Mouse (Mus musculus) midbrain, embryonic 15.5 days (tissue): ENCODE measurements around the gene Celsr1. TPM values are rescaled to one million over a fixed set of nuclear protein-coding genes. Genes with fewer than 3 reads are reported as not detected.
A peak's percentile ranks its signal among the peaks of the same experiment; 100 is the strongest.

ENCODE experiments used
- ATAC-seq: fragments of 200-750 bp; cut with Nextera tagmentation; replicated peaks from 2 replicates; pipeline ENCODE4 v1.8.0; 2017; ENCODE audit warnings: moderate TSS enrichment
- H3K27ac ChIP-seq: fragments of 300-500 bp; sonication (generic); 2 replicates; pipeline ENCODE4 v1.5.1; 2015; ENCODE audit warnings: mild to moderate bottlenecking, inconsistent platforms
- H3K27me3 ChIP-seq: fragments of 300-500 bp; sonication (generic); replicated peaks from 2 replicates; pipeline ENCODE4 v1.6.1; 2015; ENCODE audit warnings: inconsistent platforms
- H3K36me3 ChIP-seq: fragments of 300-500 bp; sonication (generic); replicated peaks from 2 replicates; pipeline ENCODE4 v1.6.1; 2015; ENCODE audit warnings: inconsistent platforms
- H3K4me1 ChIP-seq: fragments of 300-500 bp; sonication (generic); 2 replicates; pipeline ENCODE4 v1.6.1; 2015; ENCODE audit warnings: inconsistent platforms
- H3K4me2 ChIP-seq: fragments of 300-500 bp; sonication (generic); 2 replicates; pipeline ENCODE4 v1.6.1; 2015; ENCODE audit warnings: inconsistent platforms, mild to moderate bottlenecking, moderate library complexity
- H3K4me3 ChIP-seq: fragments of 300-500 bp; sonication (generic); 2 replicates; pipeline ENCODE4 v1.5.1; 2015; ENCODE audit warnings: mild to moderate bottlenecking, inconsistent platforms
- H3K9ac ChIP-seq: fragments of 300-500 bp; sonication (generic); 2 replicates; pipeline ENCODE4 v1.6.1; 2015; ENCODE audit warnings: mild to moderate bottlenecking, inconsistent platforms
- H3K9me3 ChIP-seq: fragments of 300-500 bp; sonication (generic); 2 replicates; pipeline ENCODE4 v1.6.1; 2016; ENCODE audit warnings: inconsistent platforms
- whole genome bisulfite sequencing: fragments of 180-500 bp; shearing (Covaris S2); methylation state at CpG from one replicate; pipeline ENCODE4 v1.1.7; 2015; ENCODE audit warnings: mixed read lengths; 5-methylcytosine and 5-hydroxymethylcytosine counted together
- polyA plus RNA-seq: library from polyadenylated mRNA; unstranded; fragments of >200 nt; fragmentation: Nextera tagmentation; extraction: Ambion mirVana; gene quantifications from 2 replicates; pipeline ENCODE4 v1.2.1, GENCODE M21; 2015

The Celsr1 gene
- polyA plus RNA-seq, 1 experiment from 2014 or later = 1.6 TPM

GRCm38 (mm10) chr15:85913605-85914004 lies 120.0 kb downstream of the Celsr1 start:
- Histone ChIP-seq H3K36me3 (no peaks in the 10 kb centered on the region), H3K4me3 (no peak overlapping the region), H3K9ac (no peak overlapping the region), H3K4me2 (no peak overlapping the region), H3K9me3 (no peaks in the 10 kb centered on the region), H3K27me3 (no peaks in the 10 kb centered on the region), H3K4me1 (0 out of 2 replicates have a peak, but pooled peaks cover 3% of the 10 kb centered on the region), H3K27ac (no peak overlapping the region)
- WGBS = 39% methylated on average over 2 of the region's 2 CpGs
- ATAC-seq = no peak

GRCm38 (mm10) chr15:85909931-85910330 lies 123.6 kb downstream of the Celsr1 start:
- no peak for ATAC-seq

GRCm38 (mm10) chr15:85909492-85909829 lies 124.1 kb downstream of the Celsr1 start:
- Histone ChIP-seq H3K4me3 (no peak overlapping the region), H3K27me3 (no peaks in the 10 kb centered on the region), H3K9ac (no peak overlapping the region), H3K4me1 (0 out of 2 replicates have a peak, but pooled peaks cover 3% of the 10 kb centered on the region), H3K27ac (no peak overlapping the region), H3K9me3 (no peaks in the 10 kb centered on the region), H3K36me3 (no peaks in the 10 kb centered on the region), H3K4me2 (no peak overlapping the region)
- no peak for ATAC-seq
- WGBS = 94% methylated on average over 3 of the region's 3 CpGs

More at GRCm38 (mm10) chr15:85909931-85910330, 123.6 kb downstream of the Celsr1 start:
- Histone ChIP-seq H3K4me1 (0 out of 2 replicates have a peak, but pooled peaks cover 3% of the 10 kb centered on the region), H3K9ac (no peak overlapping the region), H3K4me2 (no peak overlapping the region), H3K27me3 (no peaks in the 10 kb centered on the region), H3K27ac (no peak overlapping the region), H3K36me3 (no peaks in the 10 kb centered on the region), H3K9me3 (no peaks in the 10 kb centered on the region), H3K4me3 (no peak overlapping the region)
- 65% methylated on average over 10 of the region's 10 CpGs for WGBS

- Histone ChIP-seq H3K9ac (no peak overlapping the region), H3K4me3 (no peak overlapping the region), H3K27ac (no peak overlapping the region), H3K4me2 (no peak overlapping the region), H3K4me1 (0 out of 2 replicates have a peak, but pooled peaks cover 3% of the 10 kb centered on the region), H3K27me3 (no peaks in the 10 kb centered on the region), H3K9me3 (no peaks in the 10 kb centered on the region), H3K36me3 (no peaks in the 10 kb centered on the region)
- ATAC-seq = no peak
- WGBS = 95% methylated on average over 7 of the region's 7 CpGs
Observed at GRCm38 (mm10) chr15:85908660-85909491, 124.7 kb downstream of the Celsr1 start.

- no peaks in the 10 kb centered on the region for H3K27me3 ChIP-seq
- no peak overlapping the region for H3K9ac ChIP-seq
- H3K36me3 ChIP-seq = no peaks in the 10 kb centered on the region
- no peak for ATAC-seq
- H3K9me3 ChIP-seq = no peaks in the 10 kb centered on the region
- H3K4me3 ChIP-seq = no peak overlapping the region
- no peak overlapping the region for H3K4me2 ChIP-seq
- H3K27ac ChIP-seq = no peak overlapping the region
- 71% methylated on average over 8 of the region's 8 CpGs for WGBS
- H3K4me1 ChIP-seq = no peaks in the 10 kb centered on the region
Observed at GRCm38 (mm10) chr15:85903826-85904225, 129.8 kb downstream of the Celsr1 start.

DNA sequence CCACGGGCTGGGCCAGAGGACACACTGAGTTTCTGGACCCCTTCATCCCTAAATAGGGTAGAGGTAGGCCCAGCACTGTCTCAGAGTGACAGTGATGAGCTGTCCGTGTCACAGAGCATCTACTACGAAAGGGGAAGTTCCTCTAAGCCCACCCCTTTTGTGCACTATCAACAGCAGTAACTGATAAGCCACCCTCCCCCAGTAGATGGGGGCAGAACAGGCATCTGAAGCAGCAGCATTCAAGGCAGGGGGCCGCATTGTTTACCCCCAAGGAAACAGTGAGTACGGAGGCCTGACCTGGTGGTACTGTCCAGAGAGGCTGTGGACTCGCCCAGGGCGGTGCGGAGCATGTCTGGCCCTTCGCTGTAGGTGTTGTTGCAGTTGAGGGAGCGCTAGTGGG lies 131.1 kb downstream of the Celsr1 start:
- no peak for ATAC-seq
- Histone ChIP-seq H3K27me3 (no peaks in the 10 kb centered on the region), H3K27ac (no peak overlapping the region), H3K9me3 (no peaks in the 10 kb centered on the region), H3K4me2 (no peak overlapping the region), H3K4me1 (no peaks in the 10 kb centered on the region), H3K4me3 (no peak overlapping the region), H3K9ac (no peak overlapping the region), H3K36me3 (0 out of 2 replicates have a peak, but pooled peaks cover 2% of the 10 kb centered on the region)
- WGBS = 90% methylated on average over 10 of the region's 10 CpGs

GRCm38 (mm10) chr15:85900801-85901200 lies 132.8 kb downstream of the Celsr1 start:
- Histone ChIP-seq H3K4me1 (no peaks in the 10 kb centered on the region), H3K27ac (no peak overlapping the region), H3K4me2 (no peak overlapping the region), H3K4me3 (no peak overlapping the region), H3K9me3 (no peaks in the 10 kb centered on the region), H3K36me3 (0 out of 2 replicates have a peak, but pooled peaks cover 2% of the 10 kb centered on the region), H3K27me3 (no peaks in the 10 kb centered on the region), H3K9ac (no peak overlapping the region)
- 83% methylated on average over 12 of the region's 12 CpGs for WGBS
- ATAC-seq = no peak

- Histone ChIP-seq H3K9ac (no peak overlapping the region), H3K4me3 (no peak overlapping the region), H3K36me3 (0 out of 2 replicates have a peak, but pooled peaks cover 2% of the 10 kb centered on the region), H3K27ac (no peak overlapping the region), H3K4me2 (no peak overlapping the region), H3K27me3 (no peaks in the 10 kb centered on the region), H3K4me1 (no peaks in the 10 kb centered on the region), H3K9me3 (no peaks in the 10 kb centered on the region)
- WGBS = 79% methylated on average over 8 of the region's 8 CpGs
- no peak for ATAC-seq
Observed at GRCm38 (mm10) chr15:85900318-85900717, 133.3 kb downstream of the Celsr1 start.

DNA sequence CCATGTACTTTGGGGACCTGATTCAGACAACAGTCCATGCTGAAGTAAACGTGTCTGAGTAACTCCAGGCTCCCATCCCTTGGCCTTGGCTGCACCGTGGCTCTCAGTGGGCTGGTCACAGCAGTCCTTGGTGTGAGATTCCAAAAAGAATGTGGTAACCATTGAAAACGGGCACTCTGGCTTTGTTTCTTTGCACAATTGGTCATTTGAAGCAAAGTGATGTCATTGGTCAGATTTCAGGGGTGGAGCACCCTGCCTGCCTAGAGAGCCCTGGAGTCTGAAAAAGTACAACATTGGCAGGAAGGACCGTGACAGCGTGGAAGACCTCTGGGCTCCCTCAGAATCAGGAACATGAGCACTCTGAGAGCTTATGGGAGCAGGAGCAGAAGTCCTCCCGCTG lies 134.2 kb downstream of the Celsr1 start:
- Histone ChIP-seq H3K27me3 (no peaks in the 10 kb centered on the region), H3K9ac (no peak overlapping the region), H3K4me3 (no peak overlapping the region), H3K4me1 (no peaks in the 10 kb centered on the region), H3K9me3 (no peaks in the 10 kb centered on the region), H3K4me2 (no peak overlapping the region), H3K36me3 (0 out of 2 replicates have a peak, but pooled peaks cover 2% of the 10 kb centered on the region), H3K27ac (no peak overlapping the region)
- 53% methylated on average over 6 of the region's 6 CpGs for WGBS
- ATAC-seq = no peak

- Histone ChIP-seq H3K4me3 (no peak overlapping the region), H3K9ac (no peak overlapping the region), H3K4me2 (no peak overlapping the region), H3K9me3 (no peaks in the 10 kb centered on the region), H3K4me1 (peaks cover 3% of the 10 kb centered on the region; the same call in 1 of the 2 replicates), H3K27me3 (no peaks in the 10 kb centered on the region), H3K27ac (no peak overlapping the region), H3K36me3 (peaks cover 23% of the 10 kb centered on the region)
- WGBS = 88% methylated on average over 10 of the region's 10 CpGs
- ATAC-seq = no peak
Observed at GRCm38 (mm10) chr15:85897113-85897512, 136.5 kb downstream of the Celsr1 start.

DNA sequence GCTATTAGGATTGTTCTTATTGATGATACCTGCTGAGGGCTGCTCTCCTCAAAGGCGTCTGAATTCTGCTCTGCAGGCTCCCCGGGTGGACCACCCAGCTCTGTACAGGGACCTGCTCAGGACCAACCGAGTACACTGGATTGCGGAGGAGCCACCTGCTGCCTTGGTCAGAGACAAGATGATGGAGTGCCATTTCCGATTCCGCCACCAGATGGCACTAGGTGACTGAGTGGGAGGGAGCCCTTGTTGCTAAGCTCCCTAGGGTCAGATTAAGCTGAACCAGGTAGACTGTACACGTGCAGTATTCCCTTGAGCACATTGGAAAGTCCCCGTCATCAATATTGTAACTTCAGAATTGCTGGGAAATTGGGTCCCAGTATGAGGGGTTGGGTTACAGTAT lies 137.3 kb downstream of the Celsr1 start:
- Histone ChIP-seq H3K27me3 (no peaks in the 10 kb centered on the region), H3K9ac (no peak overlapping the region), H3K4me3 (no peak overlapping the region), H3K9me3 (no peaks in the 10 kb centered on the region), H3K36me3 (peaks cover 30% of the 10 kb centered on the region), H3K4me1 (peaks cover 6% of the 10 kb centered on the region; the same call in 1 of the 2 replicates), H3K4me2 (no peak overlapping the region), H3K27ac (no peak overlapping the region)
- ATAC-seq = 0 out of 2 replicates have a peak, but pooled peaks have one; percentile 51
- WGBS = 10% methylated on average over 8 of the region's 8 CpGs

DNA sequence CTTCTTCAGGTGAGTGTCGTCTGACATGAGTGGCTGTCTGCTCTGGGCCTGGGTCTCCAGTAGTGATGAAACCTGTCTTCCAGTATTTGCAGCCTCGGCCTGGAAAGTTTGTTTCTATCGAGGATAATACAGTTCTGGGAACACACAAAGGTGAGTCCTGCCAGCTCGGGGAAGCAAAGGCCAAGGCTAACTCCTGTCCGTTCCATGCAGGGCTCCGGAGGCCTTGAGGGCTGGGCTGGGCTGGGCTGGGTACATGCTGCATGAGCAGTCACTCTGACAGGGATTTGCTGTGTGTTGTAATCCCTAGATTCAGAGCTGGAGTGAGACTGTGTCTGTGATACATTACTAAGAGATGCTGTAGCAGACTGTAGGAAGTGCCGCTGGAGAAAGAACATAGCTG lies 139.7 kb downstream of the Celsr1 start:
- no peak overlapping the region for H3K9ac ChIP-seq

More for the DNA sequence above, 139.7 kb downstream of the Celsr1 start:
- Histone ChIP-seq H3K36me3 (peaks cover 33% of the 10 kb centered on the region), H3K27me3 (no peaks in the 10 kb centered on the region), H3K4me3 (no peak overlapping the region), H3K9me3 (no peaks in the 10 kb centered on the region), H3K4me2 (no peak overlapping the region), H3K27ac (no peak overlapping the region), H3K4me1 (peaks cover 6% of the 10 kb centered on the region; the same call in 1 of the 2 replicates)
- no peak for ATAC-seq
- WGBS = 91% methylated on average over 7 of the region's 7 CpGs
